Mouse (Mus musculus): Measurements from ENCODE around the gene N4bp3. TPM values are rescaled to one million over a fixed set of nuclear protein-coding genes. Genes with fewer than 3 reads are reported as not detected.

Gene N4bp3
- polyA plus RNA-seq, 1 experiment, result 43.7 TPM

GRCm38 (mm10) chr11:51646245-51646644 lies 4.4 kb downstream of the N4bp3 start:
- Histone ChIP-seq H3K4me1 (ENCODE audit: control insufficient read depth, insufficient read depth, low read length) (peaks cover 20% of the 10 kb centered on the region), H3K4me3 (replicated peaks; ENCODE audit: extremely low read depth, low read depth, low read length) (peak overlapping the region; percentile 3)
- TF ChIP-seq CTCF (IDR thresholded peaks at IDR 0.05; ENCODE audit: insufficient read depth, low read length) (no peak), POLR2A (IDR thresholded peaks at IDR 0.05; ENCODE audit: borderline replicate concordance, extremely low read depth, low read depth, low read length) (no peak)
- 60% methylated on average over 7 of the region's 7 CpGs for WGBS
- DNase-seq, result no peak

GRCm38 (mm10) chr11:51645293-51645692 lies 5.3 kb downstream of the N4bp3 start:
- no peak for DNase-seq
- Histone ChIP-seq H3K4me1 (ENCODE audit: control insufficient read depth, insufficient read depth, low read length) (peaks cover 24% of the 10 kb centered on the region), H3K4me3 (replicated peaks; ENCODE audit: extremely low read depth, low read depth, low read length) (no peak overlapping the region)
- 41% methylated on average over 13 of the region's 13 CpGs for WGBS
- TF ChIP-seq POLR2A (IDR thresholded peaks at IDR 0.05; ENCODE audit: borderline replicate concordance, extremely low read depth, low read depth, low read length), result no peak
- TF ChIP-seq CTCF (IDR thresholded peaks at IDR 0.05; ENCODE audit: insufficient read depth, low read length), result no peak

- TF ChIP-seq CTCF (IDR thresholded peaks at IDR 0.05; ENCODE audit: insufficient read depth, low read length) (no peak), POLR2A (IDR thresholded peaks at IDR 0.05; ENCODE audit: borderline replicate concordance, extremely low read depth, low read depth, low read length) (no peak)
- no peak overlapping the region for H3K4me3 ChIP-seq (replicated peaks; ENCODE audit: extremely low read depth, low read depth, low read length)
- H3K4me1 ChIP-seq (ENCODE audit: control insufficient read depth, insufficient read depth, low read length), result peaks cover 24% of the 10 kb centered on the region
- no peak for DNase-seq
- WGBS, result 67% methylated on average over 16 of the region's 16 CpGs
These were observed 6.4 kb downstream of the N4bp3 start for GRCm38 (mm10) chr11:51644217-51644616.

- WGBS, result 42% methylated on average over 15 of the region's 15 CpGs
- DNase-seq, result no peak
These were observed 6.9 kb downstream of the N4bp3 start for GRCm38 (mm10) chr11:51643761-51644160.

GRCm38 (mm10) chr11:51643202-51643601 lies 7.4 kb downstream of the N4bp3 start:
- WGBS, result 37% methylated on average over 9 of the region's 9 CpGs
- no peak for DNase-seq
- H3K4me3 ChIP-seq (replicated peaks; ENCODE audit: extremely low read depth, low read depth, low read length), result no peak overlapping the region
- TF ChIP-seq POLR2A (IDR thresholded peaks at IDR 0.05; ENCODE audit: borderline replicate concordance, extremely low read depth, low read depth, low read length) (no peak), CTCF (IDR thresholded peaks at IDR 0.05; ENCODE audit: insufficient read depth, low read length) (no peak)
- H3K4me1 ChIP-seq (ENCODE audit: control insufficient read depth, insufficient read depth, low read length), result peaks cover 24% of the 10 kb centered on the region

More at GRCm38 (mm10) chr11:51643761-51644160, 6.9 kb downstream of the N4bp3 start:
- TF ChIP-seq CTCF (IDR thresholded peaks at IDR 0.05; ENCODE audit: insufficient read depth, low read length) (no peak), POLR2A (IDR thresholded peaks at IDR 0.05; ENCODE audit: borderline replicate concordance, extremely low read depth, low read depth, low read length) (no peak)
- Histone ChIP-seq H3K4me3 (replicated peaks; ENCODE audit: extremely low read depth, low read depth, low read length) (no peak overlapping the region), H3K4me1 (ENCODE audit: control insufficient read depth, insufficient read depth, low read length) (peaks cover 24% of the 10 kb centered on the region)

- H3K4me3 ChIP-seq (replicated peaks; ENCODE audit: extremely low read depth, low read depth, low read length), result no peak overlapping the region
- TF ChIP-seq CTCF (IDR thresholded peaks at IDR 0.05; ENCODE audit: insufficient read depth, low read length) (no peak), POLR2A (IDR thresholded peaks at IDR 0.05; ENCODE audit: borderline replicate concordance, extremely low read depth, low read depth, low read length) (no peak)
- peak; percentile 46 for DNase-seq
- WGBS, result 45% methylated on average over 7 of the region's 7 CpGs
- peaks cover 23% of the 10 kb centered on the region for H3K4me1 ChIP-seq (ENCODE audit: control insufficient read depth, insufficient read depth, low read length)
These were observed 9.9 kb downstream of the N4bp3 start for GRCm38 (mm10) chr11:51640748-51641147.

- DNase-seq, result no peak
- TF ChIP-seq CTCF (IDR thresholded peaks at IDR 0.05; ENCODE audit: insufficient read depth, low read length) (no peak), POLR2A (IDR thresholded peaks at IDR 0.05; ENCODE audit: borderline replicate concordance, extremely low read depth, low read depth, low read length) (no peak)
- peaks cover 16% of the 10 kb centered on the region for H3K4me1 ChIP-seq (ENCODE audit: control insufficient read depth, insufficient read depth, low read length)
- H3K4me3 ChIP-seq (replicated peaks; ENCODE audit: extremely low read depth, low read depth, low read length), result no peak overlapping the region
- WGBS, result 50% methylated on average over 5 of the region's 5 CpGs
These were observed 12.1 kb downstream of the N4bp3 start for GRCm38 (mm10) chr11:51638497-51638896.

- Histone ChIP-seq H3K4me1 (ENCODE audit: control insufficient read depth, insufficient read depth, low read length) (peaks cover 11% of the 10 kb centered on the region), H3K4me3 (replicated peaks; ENCODE audit: extremely low read depth, low read depth, low read length) (peak overlapping the region; percentile 4)
- DNase-seq, result peak; percentile 35
- 6% methylated on average over 17 of the region's 17 CpGs for WGBS
- TF ChIP-seq POLR2A (IDR thresholded peaks at IDR 0.05; ENCODE audit: borderline replicate concordance, extremely low read depth, low read depth, low read length) (no peak), CTCF (IDR thresholded peaks at IDR 0.05; ENCODE audit: insufficient read depth, low read length) (no peak)
These were observed 12.6 kb downstream of the N4bp3 start for GRCm38 (mm10) chr11:51637971-51638414.

- peaks cover 17% of the 10 kb centered on the region for H3K4me1 ChIP-seq (ENCODE audit: control insufficient read depth, insufficient read depth, low read length)
- WGBS, result 5% methylated on average over 6 of the region's 6 CpGs
- TF ChIP-seq CTCF (IDR thresholded peaks at IDR 0.05; ENCODE audit: insufficient read depth, low read length) (peak; percentile 66), POLR2A (IDR thresholded peaks at IDR 0.05; ENCODE audit: borderline replicate concordance, extremely low read depth, low read depth, low read length) (0 out of 2 replicates have a peak, but pooled peaks have one; percentile 24)
- DNase-seq, result peak; percentile 40
- peak overlapping the region; percentile 75 for H3K4me3 ChIP-seq (replicated peaks; ENCODE audit: extremely low read depth, low read depth, low read length)
These were observed 14.3 kb downstream of the N4bp3 start for GRCm38 (mm10) chr11:51636323-51636684.

- peak; percentile 49; the same call in 1 of the 2 replicates for TF ChIP-seq POLR2A (IDR thresholded peaks at IDR 0.05; ENCODE audit: borderline replicate concordance, extremely low read depth, low read depth, low read length)
- TF ChIP-seq CTCF (IDR thresholded peaks at IDR 0.05; ENCODE audit: insufficient read depth, low read length), result no peak
- H3K4me1 ChIP-seq (ENCODE audit: control insufficient read depth, insufficient read depth, low read length), result peaks cover 13% of the 10 kb centered on the region
- DNase-seq, result peak; percentile 91
- WGBS, result under 1% methylated on average over 61 of the region's 61 CpGs
- peak within 1 kb of the TSS; percentile 75 for H3K4me3 ChIP-seq (replicated peaks; ENCODE audit: extremely low read depth, low read depth, low read length)
These were observed 14.9 kb downstream of the N4bp3 start, which contains the start of gene Rmnd5b for GRCm38 (mm10) chr11:51635525-51636322. Rmnd5b (minus strand) TSS chr11:51635896.

All from lung, adult 2 months (tissue).